Mouse (Mus musculus) hindbrain, embryonic 14.5 days (tissue): ENCODE data around the gene Uqcrc2. TPM values are rescaled to one million over a fixed set of nuclear protein-coding genes. Genes with fewer than 3 reads are reported as not detected.

Experiments
- ATAC-seq: fragments of 200-750 bp; cut with Nextera tagmentation; 2 replicates; pipeline ENCODE4 v1.8.0; 2017; ENCODE audit warnings: moderate number of reproducible peaks, mild to moderate bottlenecking, moderate TSS enrichment, moderate library complexity; ENCODE audit not compliant: low FRiP score
- DNase-seq: peaks from one replicate; pipeline ENCODE4 v3.0.0-alpha.2; 2015; ENCODE audit warnings: low spot score
- H3K27ac ChIP-seq: fragments of 300-500 bp; sonication (generic); 2 replicates; pipeline ENCODE4 v1.5.1; 2014; ENCODE audit warnings: mild to moderate bottlenecking, moderate library complexity
- H3K27me3 ChIP-seq: fragments of 300-500 bp; sonication (generic); 2 replicates; pipeline ENCODE4 v1.6.1; 2014; ENCODE audit warnings: mild to moderate bottlenecking, low read length, mixed read lengths; ENCODE audit not compliant: control insufficient read depth, insufficient read depth
- H3K36me3 ChIP-seq: fragments of 300-500 bp; sonication (generic); replicated peaks from 2 replicates; pipeline ENCODE4 v1.6.1; 2014; ENCODE audit not compliant: control insufficient read depth, insufficient read depth
- H3K4me1 ChIP-seq: fragments of 300-500 bp; sonication (generic); replicated peaks from 2 replicates; pipeline ENCODE4 v1.6.1; 2014; ENCODE audit warnings: antibody characterized with exemption, low read length, mixed read lengths; ENCODE audit not compliant: control insufficient read depth, insufficient read depth
- H3K4me2 ChIP-seq: fragments of 300-500 bp; sonication (generic); replicated peaks from 2 replicates; pipeline ENCODE4 v1.6.1; 2014; ENCODE audit warnings: mild to moderate bottlenecking, moderate library complexity
- H3K4me3 ChIP-seq: fragments of 300-500 bp; sonication (generic); replicated peaks from 2 replicates; pipeline ENCODE4 v1.5.1; 2014; ENCODE audit warnings: mild to moderate bottlenecking, low read length
- H3K9ac ChIP-seq: fragments of 300-500 bp; sonication (generic); 2 replicates; pipeline ENCODE4 v1.6.1; 2014
- H3K9me3 ChIP-seq: fragments of 300-500 bp; sonication (generic); 2 replicates; pipeline ENCODE4 v1.6.1; 2016; ENCODE audit warnings: low read length; ENCODE audit not compliant: control insufficient read depth
- WGBS: fragments of 180-500 bp; shearing (Covaris S2); extraction: QIAGEN DNeasy Blood & Tissue Kit; methylation state at CpG from one replicate; pipeline ENCODE4 v1.1.7; 2014; 5-methylcytosine and 5-hydroxymethylcytosine counted together
- polyA plus RNA-seq: library from polyadenylated mRNA; unstranded; fragments of >200 nt; fragmentation: Nextera tagmentation; extraction: Ambion mirVana; gene quantifications from 2 replicates; pipeline ENCODE4 v1.2.1, GENCODE M21; 2014

Uqcrc2 gene
- polyA plus RNA-seq = 249 and 268 TPM in 2 replicates

- DNase-seq (peak; percentile 91), ATAC-seq (peak; percentile 99)
- Histone ChIP-seq H3K27ac (peak within 1 kb of the TSS; percentile 93), H3K4me2 (peak within 1 kb of the TSS; percentile 91), H3K4me3 (peak within 1 kb of the TSS; percentile 95), H3K4me1 (peaks cover 18% of the 10 kb centered on the region), H3K9ac (peak within 1 kb of the TSS; percentile 95), H3K9me3 (no peaks in the 10 kb centered on the region), H3K27me3 (no peaks in the 10 kb centered on the region), H3K36me3 (peaks cover 21% of the 10 kb centered on the region)
- WGBS = under 1% methylated on average over 45 of the region's 45 CpGs
Measured at GRCm38 (mm10) chr7:120634711-120635361, at the start of gene Uqcrc2. TSS of gene Uqcrc2 (plus strand) at chr7:120635176.

DNA sequence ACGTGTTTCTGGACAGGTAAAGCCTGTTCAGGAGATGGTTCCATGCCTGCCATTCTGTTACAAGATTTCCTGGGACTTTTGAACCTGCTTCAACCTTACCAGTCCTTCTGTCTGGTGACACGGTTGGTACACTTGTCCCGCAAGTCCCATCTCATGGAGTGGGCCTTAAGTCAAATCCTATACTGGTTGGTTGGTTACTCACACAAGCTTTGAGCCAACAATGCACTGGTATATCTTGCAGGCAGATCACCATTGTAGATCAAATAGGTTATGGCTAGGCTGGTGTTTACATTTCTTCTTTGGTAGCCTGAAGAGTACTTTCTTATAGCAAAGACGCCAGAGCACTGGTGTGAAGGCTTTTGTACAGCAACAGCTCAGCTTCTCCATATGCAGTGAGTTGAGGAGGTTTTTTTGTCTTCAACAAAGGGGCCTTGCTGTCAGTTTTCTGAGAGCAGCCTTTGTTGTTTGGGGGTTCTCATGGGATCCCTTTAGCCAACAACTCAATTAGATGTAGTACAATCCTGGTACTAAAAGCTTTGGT is 37.7 kb upstream of the Uqcrc2 start:
- Histone ChIP-seq H3K9ac (peak overlapping the region; percentile 72), H3K27me3 (no peaks in the 10 kb centered on the region), H3K9me3 (no peaks in the 10 kb centered on the region), H3K36me3 (no peaks in the 10 kb centered on the region), H3K4me3 (peak overlapping the region; percentile 42), H3K4me2 (peak overlapping the region; percentile 74), H3K27ac (peak overlapping the region; percentile 65), H3K4me1 (no peaks in the 10 kb centered on the region)
- DNase-seq (no peak), ATAC-seq (no peak; the same call in none of the 2 replicates)
- WGBS = 78% methylated on average over 4 of the region's 4 CpGs

GRCm38 (mm10) chr7:120597744-120598243 is 37.2 kb upstream of the Uqcrc2 start:
- Histone ChIP-seq H3K4me3 (peak overlapping the region; percentile 42), H3K4me2 (peak overlapping the region; percentile 74), H3K9me3 (no peaks in the 10 kb centered on the region), H3K9ac (peak overlapping the region; percentile 72), H3K4me1 (no peaks in the 10 kb centered on the region), H3K27me3 (no peaks in the 10 kb centered on the region), H3K36me3 (no peaks in the 10 kb centered on the region), H3K27ac (peak overlapping the region; percentile 65)
- ATAC-seq (peak; percentile 84), DNase-seq (peak; percentile 48)
- 6% methylated on average over 41 of the region's 41 CpGs for WGBS

DNA sequence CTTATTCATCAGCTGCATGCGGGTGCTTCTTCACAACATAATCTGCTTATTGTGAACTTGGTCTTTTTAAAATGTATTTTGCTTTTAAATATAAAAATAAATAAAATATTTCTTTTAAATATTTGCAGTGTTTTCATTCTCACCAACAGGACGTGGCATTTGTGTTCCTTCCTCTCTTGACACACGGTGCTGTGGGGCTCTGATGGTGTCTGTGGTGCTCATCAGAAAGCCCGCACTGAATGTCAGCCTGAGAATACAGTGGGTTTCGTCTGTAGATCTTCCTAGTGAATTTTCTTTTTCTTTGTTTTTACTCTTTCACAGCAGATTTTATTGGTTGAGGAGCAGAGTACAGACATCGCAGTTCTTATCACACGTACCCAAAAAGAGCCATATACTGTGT is 36.6 kb upstream of the Uqcrc2 start:
- no peaks in the 10 kb centered on the region for H3K27me3 ChIP-seq
- 79% methylated on average over 7 of the region's 7 CpGs for WGBS
- H3K9me3 ChIP-seq = no peaks in the 10 kb centered on the region
- no peak overlapping the region; the same call in 1 of the 2 replicates for H3K9ac ChIP-seq
- H3K27ac ChIP-seq = no peak overlapping the region; the same call in 1 of the 2 replicates
- no peak for DNase-seq
- peak overlapping the region; percentile 74 for H3K4me2 ChIP-seq
- no peak for ATAC-seq
- no peaks in the 10 kb centered on the region for H3K4me1 ChIP-seq
- H3K4me3 ChIP-seq = peak overlapping the region; percentile 42
- H3K36me3 ChIP-seq = no peaks in the 10 kb centered on the region

GRCm38 (mm10) chr7:120620075-120620771 is 14.8 kb upstream of the Uqcrc2 start:
- Histone ChIP-seq H3K4me3 (no peak overlapping the region), H3K27ac (no peak overlapping the region), H3K9me3 (no peaks in the 10 kb centered on the region), H3K4me2 (no peak overlapping the region), H3K27me3 (no peaks in the 10 kb centered on the region), H3K4me1 (no peaks in the 10 kb centered on the region), H3K9ac (no peak overlapping the region), H3K36me3 (no peaks in the 10 kb centered on the region)
- DNase-seq (no peak), ATAC-seq (no peak)
- WGBS = 66% methylated on average over 8 of the region's 8 CpGs

GRCm38 (mm10) chr7:120620841-120621240 is 14.1 kb upstream of the Uqcrc2 start:
- Histone ChIP-seq H3K36me3 (no peaks in the 10 kb centered on the region), H3K27ac (no peak overlapping the region), H3K9me3 (no peaks in the 10 kb centered on the region), H3K27me3 (no peaks in the 10 kb centered on the region), H3K4me2 (no peak overlapping the region), H3K9ac (no peak overlapping the region), H3K4me1 (no peaks in the 10 kb centered on the region), H3K4me3 (no peak overlapping the region)
- ATAC-seq (no peak), DNase-seq (no peak)
- WGBS = 92% methylated on average over 9 of the region's 9 CpGs

GRCm38 (mm10) chr7:120632518-120632917 is 2.5 kb upstream of the Uqcrc2 start:
- no peak overlapping the region for H3K4me3 ChIP-seq

DNA sequence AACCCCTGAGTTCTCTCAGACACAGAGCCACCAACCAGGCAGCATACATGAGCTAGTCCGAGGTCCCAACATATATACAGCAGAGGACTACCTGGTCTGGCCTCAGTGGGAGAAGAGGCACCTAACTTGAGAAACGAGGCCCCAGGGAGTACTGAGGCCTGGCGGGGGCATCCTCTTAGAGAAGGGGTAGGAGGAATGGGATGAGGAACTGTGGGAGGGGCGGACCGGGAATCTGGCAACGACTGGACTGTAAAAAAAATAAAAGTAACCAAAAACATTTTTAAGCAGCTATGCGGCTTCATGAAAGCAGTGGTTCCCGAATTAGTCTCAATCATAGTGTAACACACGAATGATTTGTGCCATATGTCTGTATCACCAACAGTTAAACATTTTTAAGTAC is 675 bp upstream of the Uqcrc2 start:
- ATAC-seq (no peak), DNase-seq (no peak)
- peak overlapping the region; percentile 95 for H3K9ac ChIP-seq
- peaks cover 18% of the 10 kb centered on the region for H3K4me1 ChIP-seq
- peak overlapping the region; percentile 95 for H3K4me3 ChIP-seq
- no peaks in the 10 kb centered on the region for H3K9me3 ChIP-seq
- H3K27me3 ChIP-seq = no peaks in the 10 kb centered on the region
- peak overlapping the region; percentile 93 for H3K27ac ChIP-seq
- 7% methylated on average over 9 of the region's 9 CpGs for WGBS
- H3K4me2 ChIP-seq = peak overlapping the region; percentile 91
- peaks cover 16% of the 10 kb centered on the region for H3K36me3 ChIP-seq

More at GRCm38 (mm10) chr7:120632518-120632917, 2.5 kb upstream of the Uqcrc2 start:
- WGBS = 67% methylated on average over 1 of the region's 1 CpGs
- no peak for ATAC-seq
- Histone ChIP-seq H3K9me3 (no peaks in the 10 kb centered on the region), H3K36me3 (no peaks in the 10 kb centered on the region), H3K4me1 (peaks cover 18% of the 10 kb centered on the region), H3K27ac (no peak overlapping the region), H3K27me3 (no peaks in the 10 kb centered on the region), H3K4me2 (no peak overlapping the region), H3K9ac (no peak overlapping the region)
- DNase-seq = peak; percentile 31

DNA sequence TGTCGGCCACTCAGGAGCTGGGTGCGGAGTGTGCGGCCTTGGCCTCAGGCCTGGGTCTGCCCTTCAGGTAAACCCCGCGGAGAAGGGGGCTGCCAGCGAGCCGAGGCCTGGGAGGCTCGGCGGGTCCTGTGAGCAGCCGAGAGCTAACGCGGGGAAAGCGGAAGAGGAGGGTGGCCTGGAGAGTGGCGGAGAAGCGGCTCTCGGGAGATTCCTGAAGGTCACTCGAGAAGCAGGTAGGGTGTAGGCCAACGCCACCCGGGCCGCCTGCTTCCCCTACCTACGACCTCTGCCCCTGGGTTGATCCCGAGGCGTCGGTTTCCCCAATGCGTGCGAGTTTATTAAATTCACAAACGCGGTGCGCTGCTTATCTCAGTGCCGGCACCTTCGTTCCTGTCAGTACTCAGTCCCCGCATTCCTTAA is 396 bp downstream of the Uqcrc2 start:
- Histone ChIP-seq H3K4me3 (peak overlapping the region; percentile 95), H3K9me3 (no peaks in the 10 kb centered on the region), H3K9ac (peak overlapping the region; percentile 95), H3K27me3 (no peaks in the 10 kb centered on the region), H3K36me3 (peaks cover 26% of the 10 kb centered on the region), H3K4me1 (peaks cover 18% of the 10 kb centered on the region), H3K4me2 (peak overlapping the region; percentile 91), H3K27ac (peak overlapping the region; percentile 93)
- ATAC-seq (peak; percentile 83), DNase-seq (no peak)
- 1% methylated on average over 32 of the region's 32 CpGs for WGBS
